Mouse (Mus musculus): ENCODE data around the gene Foxn4.

DNA sequence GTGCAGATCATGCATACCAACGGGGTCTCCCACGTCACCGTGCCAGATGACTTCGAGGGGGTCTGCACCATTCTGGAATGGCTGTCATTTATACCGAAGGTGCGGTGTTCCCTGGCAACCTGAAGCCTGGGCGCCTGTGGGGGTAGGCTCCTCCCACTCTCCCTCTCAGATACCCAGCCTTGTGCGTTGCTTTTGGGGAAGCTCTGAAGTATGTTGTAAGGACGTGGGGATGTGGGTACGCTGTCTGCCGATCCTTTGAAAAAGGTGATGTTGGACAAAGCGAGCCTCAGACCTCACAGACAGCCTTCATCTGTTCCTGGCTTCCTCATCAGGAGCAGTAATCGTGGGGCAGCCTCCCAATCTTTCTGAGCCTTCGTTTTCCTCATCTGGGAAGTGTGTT, 33.9 kb downstream of the Foxn4 start:
- TF ChIP-seq CTCF (IDR thresholded peaks at IDR 0.05; ENCODE audit: low read depth, low read length) (no peak), POLR2A (IDR thresholded peaks at IDR 0.05; ENCODE audit: borderline replicate concordance, low read depth, low read length) (no peak)

All from bone marrow macrophage, adult 2 months (primary cell).